Mouse (Mus musculus): ENCODE measurements at regions not wholly inside any gene's neighbourhood (a gene's known extent, or its start where the extent isn't known, plus 50 kb on each side); places are given as distances from the start of the nearest gene placed in this dataset.

DNA sequence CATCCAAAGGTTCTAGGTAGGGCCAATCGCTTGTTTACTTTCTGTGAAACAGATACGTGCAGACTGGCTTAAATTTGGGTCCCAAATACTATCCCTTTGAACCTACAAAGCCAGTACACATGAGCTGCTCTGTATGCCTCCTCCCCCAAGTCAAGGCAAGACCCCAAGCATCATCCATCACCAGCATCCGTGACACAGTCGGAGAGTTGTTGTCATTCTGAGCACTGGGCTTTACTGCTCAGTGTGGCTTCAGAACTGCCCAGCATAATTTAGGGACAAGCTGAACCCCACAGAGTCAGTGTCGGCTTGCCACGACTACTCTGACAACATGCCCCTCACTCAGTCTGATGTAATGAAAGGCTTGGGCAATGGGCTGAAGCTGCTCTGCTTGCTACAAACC, 70.1 kb downstream of the Otx2 start:
- TF ChIP-seq RAD21 (IDR thresholded peaks at IDR 0.05; ENCODE audit: low read depth, low read length), result no peak
- TF ChIP-seq CTCF (conservative IDR thresholded peaks at IDR 0.05 in 1 of 2, IDR thresholded peaks at IDR 0.05 in 1 of 2; ENCODE audit: low read depth in 2 of 2, low read length in 2 of 2), result no peak
- TF ChIP-seq ZKSCAN1 (IDR thresholded peaks at IDR 0.05; ENCODE audit: borderline replicate concordance, low read depth, low read length), result no peak
- no peak for TF ChIP-seq POLR2A (IDR thresholded peaks at IDR 0.05; ENCODE audit: low read depth, low read length)
- no peak for TF ChIP-seq EP300 (IDR thresholded peaks at IDR 0.05; ENCODE audit: low read length)

All from CH12.LX (cell line).